Mouse (Mus musculus): Measurements from ENCODE around the gene Lrit3. TPM values are rescaled to one million over a fixed set of nuclear protein-coding genes. Genes with fewer than 3 reads are reported as not detected.

The Lrit3 gene
- polyA plus RNA-seq, 1 experiment, result not detected

- no peak for TF ChIP-seq POLR2A (IDR thresholded peaks at IDR 0.05; ENCODE audit: low read depth, low read length)
- TF ChIP-seq CTCF (IDR thresholded peaks at IDR 0.05; ENCODE audit: extremely low read depth, insufficient read length, insufficient replicate concordance, low read depth, low read length), result no peak
- Histone ChIP-seq H3K27ac (ENCODE audit: insufficient read depth, low read depth, low read length) (no peak within 1 kb of the TSS), H3K4me3 (ENCODE audit: low read depth, low read length) (no peak within 1 kb of the TSS), H3K27me3 (ENCODE audit: control insufficient read depth, insufficient read depth, low read length) (no peaks in the 10 kb centered on the region), H3K4me1 (ENCODE audit: control insufficient read depth, insufficient read depth, insufficient read length, low read length) (no peaks in the 10 kb centered on the region), H3K36me3 (ENCODE audit: control insufficient read depth, insufficient read depth, low read length) (peaks cover 15% of the 10 kb centered on the region)
- WGBS, result 93% methylated on average over 11 of the region's 11 CpGs
Measured at GRCm38 (mm10) chr3:129822206-129822775, 18.5 kb upstream of the Lrit3 start, which contains the start of gene Rrh. Gene Rrh (minus strand): TSS chr3:129822587.

- Histone ChIP-seq H3K27ac (ENCODE audit: insufficient read depth, low read depth, low read length) (no peak overlapping the region), H3K4me3 (ENCODE audit: low read depth, low read length) (no peak overlapping the region), H3K27me3 (ENCODE audit: control insufficient read depth, insufficient read depth, low read length) (no peaks in the 10 kb centered on the region), H3K36me3 (ENCODE audit: control insufficient read depth, insufficient read depth, low read length) (peaks cover 14% of the 10 kb centered on the region), H3K4me1 (ENCODE audit: control insufficient read depth, insufficient read depth, insufficient read length, low read length) (no peaks in the 10 kb centered on the region)
- 84% methylated on average over 8 of the region's 8 CpGs for WGBS
- TF ChIP-seq CTCF (IDR thresholded peaks at IDR 0.05; ENCODE audit: extremely low read depth, insufficient read length, insufficient replicate concordance, low read depth, low read length) (no peak), POLR2A (IDR thresholded peaks at IDR 0.05; ENCODE audit: low read depth, low read length) (no peak)
Measured at GRCm38 (mm10) chr3:129821736-129822135, 17.9 kb upstream of the Lrit3 start.

- no peak overlapping the region for H3K4me3 ChIP-seq (ENCODE audit: low read depth, low read length)
- WGBS, result 49% methylated on average over 9 of the region's 9 CpGs
- no peak for TF ChIP-seq CTCF (IDR thresholded peaks at IDR 0.05; ENCODE audit: extremely low read depth, insufficient read length, insufficient replicate concordance, low read depth, low read length)
- no peak for TF ChIP-seq POLR2A (IDR thresholded peaks at IDR 0.05; ENCODE audit: low read depth, low read length)
- no peaks in the 10 kb centered on the region for H3K27me3 ChIP-seq (ENCODE audit: control insufficient read depth, insufficient read depth, low read length)
- H3K27ac ChIP-seq (ENCODE audit: insufficient read depth, low read depth, low read length), result no peak overlapping the region
- no peaks in the 10 kb centered on the region for H3K4me1 ChIP-seq (ENCODE audit: control insufficient read depth, insufficient read depth, insufficient read length, low read length)
- peaks cover 13% of the 10 kb centered on the region for H3K36me3 ChIP-seq (ENCODE audit: control insufficient read depth, insufficient read depth, low read length)
Measured at GRCm38 (mm10) chr3:129820847-129821246, 17.0 kb upstream of the Lrit3 start.

- Histone ChIP-seq H3K36me3 (ENCODE audit: control insufficient read depth, insufficient read depth, low read length) (no peaks in the 10 kb centered on the region), H3K4me1 (ENCODE audit: control insufficient read depth, insufficient read depth, insufficient read length, low read length) (0 out of 2 replicates have a peak, but pooled peaks cover 2% of the 10 kb centered on the region), H3K4me3 (ENCODE audit: low read depth, low read length) (no peak overlapping the region), H3K27ac (ENCODE audit: insufficient read depth, low read depth, low read length) (no peak overlapping the region), H3K27me3 (ENCODE audit: control insufficient read depth, insufficient read depth, low read length) (no peaks in the 10 kb centered on the region)
- TF ChIP-seq POLR2A (IDR thresholded peaks at IDR 0.05; ENCODE audit: low read depth, low read length) (no peak), CTCF (IDR thresholded peaks at IDR 0.05; ENCODE audit: extremely low read depth, insufficient read length, insufficient replicate concordance, low read depth, low read length) (no peak)
- WGBS, result 53% methylated on average over 2 of the region's 2 CpGs
Measured at GRCm38 (mm10) chr3:129799011-129799410, 4.8 kb downstream of the Lrit3 start.

GRCm38 (mm10) chr3:129798551-129798950 is 5.3 kb downstream of the Lrit3 start:
- Histone ChIP-seq H3K36me3 (ENCODE audit: control insufficient read depth, insufficient read depth, low read length) (no peaks in the 10 kb centered on the region), H3K27me3 (ENCODE audit: control insufficient read depth, insufficient read depth, low read length) (no peaks in the 10 kb centered on the region), H3K27ac (ENCODE audit: insufficient read depth, low read depth, low read length) (no peak overlapping the region), H3K4me3 (ENCODE audit: low read depth, low read length) (no peak overlapping the region), H3K4me1 (ENCODE audit: control insufficient read depth, insufficient read depth, insufficient read length, low read length) (0 out of 2 replicates have a peak, but pooled peaks cover 2% of the 10 kb centered on the region)
- WGBS, result 82% methylated on average over 11 of the region's 11 CpGs
- TF ChIP-seq CTCF (IDR thresholded peaks at IDR 0.05; ENCODE audit: extremely low read depth, insufficient read length, insufficient replicate concordance, low read depth, low read length), result no peak
- TF ChIP-seq POLR2A (IDR thresholded peaks at IDR 0.05; ENCODE audit: low read depth, low read length), result no peak

- H3K36me3 ChIP-seq (ENCODE audit: control insufficient read depth, insufficient read depth, low read length), result no peaks in the 10 kb centered on the region
- no peak for TF ChIP-seq POLR2A (IDR thresholded peaks at IDR 0.05; ENCODE audit: low read depth, low read length)
- WGBS, result 56% methylated on average over 5 of the region's 5 CpGs
- 0 out of 2 replicates have a peak, but pooled peaks cover 2% of the 10 kb centered on the region for H3K4me1 ChIP-seq (ENCODE audit: control insufficient read depth, insufficient read depth, insufficient read length, low read length)
- H3K27me3 ChIP-seq (ENCODE audit: control insufficient read depth, insufficient read depth, low read length), result no peaks in the 10 kb centered on the region
- H3K4me3 ChIP-seq (ENCODE audit: low read depth, low read length), result no peak overlapping the region
- H3K27ac ChIP-seq (ENCODE audit: insufficient read depth, low read depth, low read length), result no peak overlapping the region
Measured at GRCm38 (mm10) chr3:129797341-129797740, 6.5 kb downstream of the Lrit3 start.

GRCm38 (mm10) chr3:129793801-129794200 is 10.0 kb downstream of the Lrit3 start:
- no peaks in the 10 kb centered on the region for H3K36me3 ChIP-seq (ENCODE audit: control insufficient read depth, insufficient read depth, low read length)
- H3K27me3 ChIP-seq (ENCODE audit: control insufficient read depth, insufficient read depth, low read length), result no peaks in the 10 kb centered on the region
- H3K4me1 ChIP-seq (ENCODE audit: control insufficient read depth, insufficient read depth, insufficient read length, low read length), result 0 out of 2 replicates have a peak, but pooled peaks cover 2% of the 10 kb centered on the region
- 80% methylated on average over 5 of the region's 5 CpGs for WGBS
- TF ChIP-seq POLR2A (IDR thresholded peaks at IDR 0.05; ENCODE audit: low read depth, low read length) (no peak), CTCF (IDR thresholded peaks at IDR 0.05; ENCODE audit: extremely low read depth, insufficient read length, insufficient replicate concordance, low read depth, low read length) (no peak)
- no peak overlapping the region for H3K4me3 ChIP-seq (ENCODE audit: low read depth, low read length)
- no peak overlapping the region for H3K27ac ChIP-seq (ENCODE audit: insufficient read depth, low read depth, low read length)

Measured in small intestine, adult 2 months (tissue).